Mouse (Mus musculus) thymus, adult 2 months (tissue): ENCODE measurements around the gene Stam2.

ENCODE experiments used
- CTCF ChIP-seq: fragments of 200-500 bp; IDR thresholded peaks from 2 replicates; pipeline ENCODE4 v1.5.1; 2012; ENCODE audit warnings: mild to moderate bottlenecking, control low read depth, low read length, moderate library complexity, borderline replicate concordance; ENCODE audit not compliant: control insufficient read depth, poor library complexity, insufficient read depth; ENCODE audit errors: extremely low read depth
- POLR2A ChIP-seq: fragments of 200-500 bp; IDR thresholded peaks from 2 replicates; pipeline ENCODE4 v1.6.1; 2012; ENCODE audit warnings: mild to moderate bottlenecking, low read length, control low read depth, moderate library complexity; ENCODE audit not compliant: control insufficient read depth, poor library complexity, insufficient read depth; ENCODE audit errors: extremely low read depth

DNA sequence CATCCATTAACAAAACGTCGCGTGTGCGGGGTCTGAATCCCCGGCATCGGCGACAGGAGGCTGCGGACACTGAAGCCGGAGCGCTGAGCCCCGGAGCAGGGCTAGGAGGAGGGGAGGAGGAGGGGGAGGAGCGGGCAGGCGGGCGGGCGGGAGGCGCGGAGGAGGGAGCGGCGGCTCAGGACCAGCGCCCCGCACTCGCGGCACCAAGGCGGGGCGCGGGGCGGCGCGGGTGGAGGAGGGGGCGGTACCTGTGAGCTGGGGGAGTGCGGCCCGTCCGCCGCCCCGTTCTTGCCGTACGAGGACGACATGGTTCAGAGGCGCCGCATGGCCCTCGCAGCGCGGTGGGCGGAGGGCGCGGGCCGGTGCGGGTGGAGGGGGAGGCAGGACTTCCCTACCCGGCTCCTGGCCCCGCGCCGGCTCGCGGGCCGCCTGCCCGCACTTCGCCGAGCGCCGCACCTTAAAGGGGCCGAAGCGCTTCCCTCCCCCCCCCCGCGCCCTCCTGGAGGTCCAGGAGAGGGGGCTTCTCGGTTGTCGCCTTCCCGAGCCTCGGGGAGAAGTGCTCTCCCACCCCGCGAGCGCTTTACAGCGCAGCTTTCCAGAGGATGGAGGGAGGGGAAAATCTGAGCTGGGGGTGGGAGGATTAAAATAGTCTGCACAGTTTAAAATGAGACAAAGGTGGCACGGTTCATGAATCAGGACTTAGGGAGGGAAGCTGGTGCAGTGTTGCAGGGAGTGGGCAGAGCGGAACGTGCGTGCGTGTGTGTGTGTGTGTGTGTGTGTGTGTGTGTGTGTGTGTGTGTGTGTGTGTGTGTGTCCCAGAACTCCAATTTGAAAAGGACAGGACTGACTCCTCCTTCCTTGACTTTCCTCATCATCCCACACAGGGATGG, 65.8 kb downstream of the Stam2 start, which contains the start of gene Cacnb4:
- TF ChIP-seq CTCF (no peak), POLR2A (no peak)
